Mouse (Mus musculus): ENCODE results near the gene Nxf1. TPM values are rescaled to one million over a fixed set of nuclear protein-coding genes. Genes with fewer than 3 reads are reported as not detected.

Gene Nxf1
- polyA plus RNA-seq, 1 experiment from 2014 or later, result 114 TPM

DNA sequence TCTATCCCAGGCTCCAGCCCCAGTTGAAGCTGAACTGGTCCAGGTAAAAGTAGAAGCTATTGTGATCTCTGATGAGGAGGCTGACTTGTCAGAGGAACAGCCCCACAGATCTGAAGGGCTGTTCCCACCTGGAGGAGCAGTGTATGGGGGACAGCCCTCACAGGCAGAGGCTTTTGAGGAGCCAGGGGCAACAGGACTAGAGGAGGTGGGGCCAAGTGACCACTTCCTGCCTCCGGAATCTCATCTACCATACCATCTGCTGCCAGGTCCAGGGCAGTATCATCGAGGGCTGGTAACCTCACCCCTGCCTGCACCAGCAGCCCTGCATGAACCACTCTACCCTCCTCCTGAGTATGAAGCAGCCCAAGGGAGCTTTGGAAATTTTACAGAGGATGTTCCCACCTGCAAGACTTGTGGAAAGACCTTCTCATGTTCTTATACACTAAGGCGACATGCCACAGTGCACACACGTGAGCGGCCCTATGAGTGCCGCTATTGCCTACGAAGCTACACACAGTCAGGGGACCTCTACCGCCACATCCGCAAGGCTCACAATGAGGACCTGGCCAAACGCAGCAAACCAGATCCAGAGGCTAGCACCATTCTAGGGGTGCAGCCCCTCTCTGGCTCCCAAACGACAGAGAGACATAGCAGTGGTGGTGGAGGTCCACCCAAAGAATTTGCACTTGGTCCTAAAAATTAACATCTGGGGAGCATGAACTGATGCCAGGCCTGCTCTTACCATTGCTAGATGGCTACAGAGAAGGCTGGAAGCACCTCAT, 47.2 kb downstream of the Nxf1 start:
- Histone ChIP-seq H3K27ac (no peak overlapping the region), H3K4me3 (replicated peaks; ENCODE audit: low read depth, low read length) (no peak overlapping the region), H3K27me3 (ENCODE audit: insufficient read depth, low read length) (no peaks in the 10 kb centered on the region), H3K4me2 (ENCODE audit: low read length) (no peak overlapping the region), H3K36me3 (ENCODE audit: insufficient read depth, low read length) (peaks cover 21% of the 10 kb centered on the region; the same call in 1 of the 2 replicates), H3K9ac (ENCODE audit: low read depth, low read length) (no peak overlapping the region), H3K9me3 (replicated peaks; ENCODE audit: low read length) (no peaks in the 10 kb centered on the region), H3K4me1 (replicated peaks; ENCODE audit: insufficient read depth, low read length) (peaks cover 8% of the 10 kb centered on the region; the same call in 1 of the 2 replicates)
- ATAC-seq (replicated peaks; ENCODE audit: low FRiP score, low read depth) (no peak), DNase-seq (ENCODE audit: low spot score) (no peak)
- WGBS, result 93% methylated on average over 11 of the region's 11 CpGs
- TF ChIP-seq CTCF (IDR thresholded peaks at IDR 0.05; ENCODE audit: low read depth), result no peak

DNA sequence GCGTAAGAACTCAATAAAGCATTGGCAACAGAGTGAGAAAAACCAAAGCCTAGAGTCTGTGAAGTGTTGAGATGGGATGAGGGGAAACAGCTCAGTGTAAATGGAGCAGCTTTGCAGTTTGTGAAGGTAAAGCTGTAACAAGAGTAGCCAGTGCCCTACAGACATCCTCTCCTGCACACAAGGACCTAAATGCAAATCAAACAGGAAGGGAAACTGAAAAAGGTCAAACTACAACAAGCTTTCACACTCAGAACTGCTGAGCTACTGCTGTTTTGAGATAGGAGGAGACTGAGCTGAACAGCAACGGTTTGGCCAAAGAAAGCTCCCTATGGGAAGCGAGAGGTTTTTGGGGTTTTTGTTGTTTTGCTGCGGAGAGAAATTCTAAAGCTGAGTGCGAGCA, 49.9 kb downstream of the Nxf1 start:
- H3K4me2 ChIP-seq (ENCODE audit: low read length), result no peak overlapping the region
- H3K36me3 ChIP-seq (ENCODE audit: insufficient read depth, low read length), result peaks cover 34% of the 10 kb centered on the region
- H3K27ac ChIP-seq, result no peak overlapping the region
- no peak overlapping the region for H3K9ac ChIP-seq (ENCODE audit: low read depth, low read length)
- DNase-seq (ENCODE audit: low spot score) (no peak), ATAC-seq (replicated peaks; ENCODE audit: low FRiP score, low read depth) (no peak)
- 93% methylated on average over 5 of the region's 5 CpGs for WGBS
- no peaks in the 10 kb centered on the region for H3K9me3 ChIP-seq (replicated peaks; ENCODE audit: low read length)
- no peaks in the 10 kb centered on the region for H3K27me3 ChIP-seq (ENCODE audit: insufficient read depth, low read length)
- TF ChIP-seq CTCF (IDR thresholded peaks at IDR 0.05; ENCODE audit: low read depth), result no peak
- peaks cover 8% of the 10 kb centered on the region; the same call in 1 of the 2 replicates for H3K4me1 ChIP-seq (replicated peaks; ENCODE audit: insufficient read depth, low read length)
- no peak overlapping the region for H3K4me3 ChIP-seq (replicated peaks; ENCODE audit: low read depth, low read length)

GRCm38 (mm10) chr19:8815812-8816211, 58.9 kb downstream of the Nxf1 start:
- no peak overlapping the region for H3K27ac ChIP-seq
- H3K4me1 ChIP-seq (replicated peaks; ENCODE audit: insufficient read depth, low read length), result no peaks in the 10 kb centered on the region; the same call in none of the 2 replicates
- 48% methylated on average over 11 of the region's 11 CpGs for WGBS
- no peak overlapping the region for H3K9ac ChIP-seq (ENCODE audit: low read depth, low read length)
- ATAC-seq (replicated peaks; ENCODE audit: low FRiP score, low read depth) (no peak), DNase-seq (ENCODE audit: low spot score) (peak; percentile 77)
- peaks cover 17% of the 10 kb centered on the region; the same call in 1 of the 2 replicates for H3K36me3 ChIP-seq (ENCODE audit: insufficient read depth, low read length)
- no peaks in the 10 kb centered on the region for H3K9me3 ChIP-seq (replicated peaks; ENCODE audit: low read length)
- peak; percentile 61 for TF ChIP-seq CTCF (IDR thresholded peaks at IDR 0.05; ENCODE audit: low read depth)
- no peaks in the 10 kb centered on the region for H3K27me3 ChIP-seq (ENCODE audit: insufficient read depth, low read length)
- no peak overlapping the region for H3K4me3 ChIP-seq (replicated peaks; ENCODE audit: low read depth, low read length)
- H3K4me2 ChIP-seq (ENCODE audit: low read length), result no peak overlapping the region

- H3K9me3 ChIP-seq (replicated peaks; ENCODE audit: low read length), result no peaks in the 10 kb centered on the region
- H3K4me2 ChIP-seq (ENCODE audit: low read length), result peak overlapping the region; percentile 8; the same call in 1 of the 2 replicates
- peak; percentile 20; the same call in 1 of the 2 replicates for TF ChIP-seq CTCF (IDR thresholded peaks at IDR 0.05; ENCODE audit: low read depth)
- no peak for DNase-seq (ENCODE audit: low spot score)
- no peaks in the 10 kb centered on the region; the same call in none of the 2 replicates for H3K4me1 ChIP-seq (replicated peaks; ENCODE audit: insufficient read depth, low read length)
- no peak overlapping the region for H3K27ac ChIP-seq
- H3K9ac ChIP-seq (ENCODE audit: low read depth, low read length), result no peak overlapping the region
- WGBS, result 74% methylated on average over 3 of the region's 3 CpGs
- no peak for ATAC-seq (replicated peaks; ENCODE audit: low FRiP score, low read depth)
- H3K4me3 ChIP-seq (replicated peaks; ENCODE audit: low read depth, low read length), result no peak overlapping the region
- no peaks in the 10 kb centered on the region for H3K27me3 ChIP-seq (ENCODE audit: insufficient read depth, low read length)
- peaks cover 13% of the 10 kb centered on the region; the same call in 1 of the 2 replicates for H3K36me3 ChIP-seq (ENCODE audit: insufficient read depth, low read length)
Observed at GRCm38 (mm10) chr19:8817001-8817400, 60.1 kb downstream of the Nxf1 start.

- Histone ChIP-seq H3K9ac (ENCODE audit: low read depth, low read length) (peak overlapping the region; percentile 78), H3K27me3 (ENCODE audit: insufficient read depth, low read length) (no peaks in the 10 kb centered on the region), H3K4me1 (replicated peaks; ENCODE audit: insufficient read depth, low read length) (no peaks in the 10 kb centered on the region; the same call in none of the 2 replicates), H3K4me2 (ENCODE audit: low read length) (peak overlapping the region; percentile 85), H3K9me3 (replicated peaks; ENCODE audit: low read length) (no peaks in the 10 kb centered on the region), H3K4me3 (replicated peaks; ENCODE audit: low read depth, low read length) (peak overlapping the region; percentile 98), H3K27ac (peak overlapping the region; percentile 99), H3K36me3 (ENCODE audit: insufficient read depth, low read length) (peaks cover 20% of the 10 kb centered on the region)
- TF ChIP-seq CTCF (IDR thresholded peaks at IDR 0.05; ENCODE audit: low read depth), result no peak
- WGBS, result 16% methylated on average over 14 of the region's 14 CpGs
- no peak for ATAC-seq (replicated peaks; ENCODE audit: low FRiP score, low read depth)
- DNase-seq (ENCODE audit: low spot score), result no peak
Observed at GRCm38 (mm10) chr19:8818301-8818798, 61.5 kb downstream of the Nxf1 start.

DNA sequence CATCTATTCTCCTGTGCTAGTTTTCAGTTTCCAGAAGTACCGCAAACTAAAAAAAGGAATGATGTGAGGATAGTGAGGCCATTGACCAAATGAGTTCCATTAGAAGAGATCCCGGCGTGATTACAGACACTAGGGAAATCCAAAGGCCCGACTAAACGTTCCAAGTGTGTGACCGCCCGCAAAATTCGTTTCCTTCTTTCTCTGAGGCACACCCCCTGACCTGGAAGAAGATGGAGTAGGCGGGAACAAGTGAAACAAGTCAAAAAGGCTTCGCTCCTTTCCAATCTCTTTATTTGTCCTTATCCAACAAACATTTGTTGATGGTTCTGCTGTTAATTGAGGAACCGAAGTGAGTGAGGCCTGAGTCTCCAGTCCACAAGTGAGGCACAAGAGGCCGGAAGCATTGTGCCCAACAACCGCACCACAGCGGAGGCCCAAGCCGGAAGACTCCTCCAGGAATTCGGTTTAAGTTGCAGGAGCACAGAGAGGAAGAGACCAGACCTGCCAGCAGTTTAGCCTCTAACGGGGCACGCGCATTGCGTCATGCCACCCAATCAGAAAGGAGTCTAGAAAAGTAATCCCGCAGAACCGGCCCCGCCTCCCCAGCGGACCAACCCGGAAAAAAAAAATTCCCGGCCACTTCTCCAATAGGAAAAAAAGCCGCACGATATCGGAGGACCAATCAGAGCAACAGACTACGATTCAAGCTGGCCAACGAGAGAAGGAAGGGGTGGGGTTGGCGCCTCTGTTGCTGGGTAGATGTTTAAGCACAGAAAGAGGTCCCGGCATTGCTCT, 62.1 kb downstream of the Nxf1 start, which contains the start of gene Ttc9c:
TSS of gene Ttc9c (minus strand) at position 533 of the 795 bp plus-strand sequence.
- Histone ChIP-seq H3K4me2 (ENCODE audit: low read length) (peak within 1 kb of the TSS; percentile 85), H3K36me3 (ENCODE audit: insufficient read depth, low read length) (peaks cover 23% of the 10 kb centered on the region), H3K9me3 (replicated peaks; ENCODE audit: low read length) (no peaks in the 10 kb centered on the region), H3K4me1 (replicated peaks; ENCODE audit: insufficient read depth, low read length) (no peaks in the 10 kb centered on the region; the same call in none of the 2 replicates), H3K27ac (peak within 1 kb of the TSS; percentile 99), H3K27me3 (ENCODE audit: insufficient read depth, low read length) (no peaks in the 10 kb centered on the region), H3K9ac (ENCODE audit: low read depth, low read length) (peak within 1 kb of the TSS; percentile 98), H3K4me3 (replicated peaks; ENCODE audit: low read depth, low read length) (peak within 1 kb of the TSS; percentile 98)
- TF ChIP-seq CTCF (IDR thresholded peaks at IDR 0.05; ENCODE audit: low read depth), result no peak
- ATAC-seq (replicated peaks; ENCODE audit: low FRiP score, low read depth) (peak; percentile 90), DNase-seq (ENCODE audit: low spot score) (peak; percentile 100)
- under 1% methylated on average over 33 of the region's 33 CpGs for WGBS

All from kidney, postnatal 0 days (tissue).